Mouse (Mus musculus) stomach, postnatal 0 days (tissue): ENCODE results near the gene Cdc16.

Experiments
- CTCF ChIP-seq: IDR thresholded peaks from 2 replicates; pipeline ENCODE4 v1.5.1; 2016; ENCODE audit warnings: antibody characterized with exemption, low read depth, mild to moderate bottlenecking, moderate library complexity
- EP300 ChIP-seq: optimal IDR thresholded peaks from 2 replicates; pipeline ENCODE3; 2016; ENCODE audit warnings: antibody characterized with exemption

DNA sequence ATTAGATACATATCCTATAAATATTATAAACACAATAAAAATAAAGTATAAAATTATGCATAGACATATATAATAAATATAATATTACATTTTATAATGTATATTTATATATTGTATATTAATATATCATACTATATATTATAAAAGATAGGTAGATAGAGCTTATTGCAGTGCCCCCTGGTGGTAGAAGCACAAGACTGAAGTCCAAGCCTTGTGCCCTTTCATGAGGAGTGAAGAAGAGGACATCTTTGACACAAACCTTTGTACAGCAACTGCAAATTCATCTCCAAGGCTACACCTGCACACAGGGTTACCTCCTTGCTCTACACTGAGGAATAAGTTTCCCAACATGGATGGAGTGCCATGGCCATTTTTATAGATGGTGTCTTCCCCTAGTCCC lies 31.8 kb upstream of the Cdc16 start:
- TF ChIP-seq CTCF: peak; percentile 75
- TF ChIP-seq EP300: no peak
